Mouse (Mus musculus) C2C12 (cell line): ENCODE measurements at regions not wholly inside any gene's neighbourhood (a gene's known extent, or its start where the extent isn't known, plus 50 kb on each side); places are given as distances from the start of the nearest gene placed in this dataset.

Experiments used
- CEBPB ChIP-seq: IDR thresholded peaks from one replicate; pipeline ENCODE4 v1.6.1; 2011; ENCODE audit warnings: low read depth, mild to moderate bottlenecking, control low read depth, moderate library complexity
- CTCF ChIP-seq: IDR thresholded peaks from one replicate; pipeline ENCODE4 v1.5.1; 2011; ENCODE audit not compliant: control insufficient read depth, insufficient read depth, insufficient read length
- FOSL1 ChIP-seq: IDR thresholded peaks from one replicate; pipeline ENCODE4 v1.8.0; 2011; ENCODE audit warnings: mild to moderate bottlenecking, low read length; ENCODE audit not compliant: poor library complexity, insufficient read depth, severe bottlenecking
- MAX ChIP-seq: IDR thresholded peaks from one replicate; pipeline ENCODE4 v1.6.1; 2011; ENCODE audit warnings: mild to moderate bottlenecking, control low read depth
- MYOD1 ChIP-seq: IDR thresholded peaks from one replicate; pipeline ENCODE4 v1.6.1; 2011; ENCODE audit warnings: low read depth; ENCODE audit not compliant: control insufficient read depth, insufficient read length
- MYOG ChIP-seq: IDR thresholded peaks from one replicate; pipeline ENCODE4 v1.6.1; 2011; ENCODE audit not compliant: control insufficient read depth, insufficient read length; ENCODE audit errors: extremely low read depth
- USF1 ChIP-seq: IDR thresholded peaks from one replicate; pipeline ENCODE4 v1.6.1; 2011; ENCODE audit warnings: low read depth, mild to moderate bottlenecking, control low read depth, moderate library complexity

DNA sequence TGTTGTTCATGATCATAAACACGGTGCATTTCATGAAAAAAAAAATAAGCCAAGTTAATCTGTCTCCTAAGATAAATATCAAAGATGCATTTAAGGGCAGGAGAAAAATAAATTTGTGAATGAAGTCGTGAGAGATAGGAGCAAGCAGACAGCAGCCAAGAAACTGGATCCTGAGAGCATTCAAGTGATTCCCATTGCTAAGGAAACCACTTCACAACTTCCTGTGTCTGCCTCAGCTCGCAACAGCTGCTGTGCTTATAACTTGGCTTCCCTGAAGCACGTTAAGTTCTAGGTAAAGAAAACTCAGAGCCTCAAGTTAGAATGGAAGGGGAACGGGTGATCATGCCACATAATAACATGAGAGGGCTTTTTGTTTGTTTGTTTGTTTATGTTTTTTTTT, 89.3 kb upstream of the Rgs17 start:
- TF ChIP-seq MAX: no peak
- TF ChIP-seq MYOD1: no peak
- TF ChIP-seq CTCF: no peak
- TF ChIP-seq USF1: no peak
- no peak for TF ChIP-seq CEBPB
- TF ChIP-seq MYOG: no peak
- no peak for TF ChIP-seq FOSL1
